Mouse (Mus musculus): ENCODE measurements around the gene Prr36.

GRCm38 (mm10) chr8:4213210-4214005, 3.9 kb downstream of the Prr36 start:
- TF ChIP-seq POLR2A (IDR thresholded peaks at IDR 0.05; ENCODE audit: control insufficient read depth, extremely low read depth, insufficient read depth, low read length, poor library complexity) (no peak), CTCF (IDR thresholded peaks at IDR 0.05; ENCODE audit: borderline replicate concordance, control insufficient read depth, extremely low read depth, insufficient read depth, low read length, poor library complexity) (no peak)
